In the genomic region with DNA sequence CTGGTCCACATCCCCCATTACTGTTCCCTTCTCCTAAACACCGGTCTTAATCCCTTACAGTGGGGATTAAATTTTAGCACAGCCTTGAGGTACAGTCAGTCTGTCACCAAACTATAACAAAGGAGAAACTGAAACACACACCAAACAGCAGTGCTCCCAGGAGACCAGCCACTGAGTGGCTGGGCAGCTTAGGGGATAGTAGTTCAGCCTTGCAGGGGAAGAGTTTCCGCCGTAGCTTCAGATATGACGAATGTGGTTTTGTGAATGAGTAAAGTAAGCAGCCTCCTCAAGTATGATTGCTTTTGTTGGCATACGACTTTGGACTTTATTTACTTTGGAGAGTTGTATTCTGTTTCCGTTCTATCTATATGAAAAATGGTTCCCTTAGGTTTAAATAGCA, we compare ENCODE assay signal across 17 mouse cellular contexts.
A peak's percentile ranks its signal among the peaks of the same experiment; 100 is the strongest.
DNase-seq lines count a peak whose midpoint lies in the region; ATAC-seq and TF ChIP-seq lines count a peak whose summit lies in the region.
"Had no signal": no experiment of that assay in that cellular context is flagged by ENCODE, and none has a peak within 500 bp of the region (broad histone marks: within the 10 kb centered on the region; RNA-seq: fewer than 3 reads in every experiment).

No protein-coding gene starts in this region.

- peaks cover 13% of the 10 kb centered on the region for H3K4me1 ChIP-seq in kidney, embryonic 15.5 days
- no peaks in the 10 kb centered on the region for H3K4me1 ChIP-seq in kidney, adult 2 months (ENCODE audit: control insufficient read depth, insufficient read depth, low read length)
- H3K4me1 ChIP-seq: intestine, embryonic 15.5 days; liver, embryonic 12.5 days; midbrain, embryonic 12.5 days had no signal

- no peak overlapping the region for H3K9ac ChIP-seq in kidney, embryonic 15.5 days
- H3K9ac ChIP-seq: forebrain, embryonic 15.5 days; heart, embryonic 15.5 days; intestine, embryonic 15.5 days; liver, embryonic 12.5 days; lung, embryonic 15.5 days; midbrain, embryonic 12.5 days had no signal

- no peak for TF ChIP-seq POLR2A in kidney, adult 2 months (IDR thresholded peaks at IDR 0.05; ENCODE audit: low read depth, low read length)

- no peaks in the 10 kb centered on the region for H3K9me3 ChIP-seq in kidney, embryonic 15.5 days (replicated peaks)
- H3K9me3 ChIP-seq: forebrain, embryonic 15.5 days; heart, embryonic 15.5 days; intestine, embryonic 15.5 days; liver, embryonic 12.5 days; lung, embryonic 15.5 days; midbrain, embryonic 12.5 days had no signal

- WGBS in kidney, embryonic 15.5 days: 51% methylated on average over 6 of the region's 6 CpGs
- WGBS in kidney, adult 2 months: 78% methylated on average over 6 of the region's 6 CpGs

- ATAC-seq in kidney, embryonic 15.5 days (replicated peaks; ENCODE audit: low FRiP score): peak; percentile 54; the same call in 1 of the 2 replicates
- ATAC-seq: forebrain, embryonic 15.5 days; intestine, embryonic 15.5 days; liver, embryonic 12.5 days had no signal

- no peak overlapping the region for H3K4me2 ChIP-seq in kidney, embryonic 15.5 days
- H3K4me2 ChIP-seq: forebrain, embryonic 15.5 days; heart, embryonic 15.5 days; intestine, embryonic 15.5 days; liver, embryonic 12.5 days; lung, embryonic 15.5 days; midbrain, embryonic 12.5 days had no signal

- TF ChIP-seq CTCF in kidney, adult 2 months (conservative IDR thresholded peaks at IDR 0.05; ENCODE audit: insufficient read depth, insufficient read length, low read depth, low read length): no peak

- no peak overlapping the region for H3K4me3 ChIP-seq in kidney, embryonic 15.5 days (replicated peaks)
- H3K4me3 ChIP-seq in kidney, adult 2 months (ENCODE audit: insufficient read depth, low read depth, low read length): no peak overlapping the region
- H3K4me3 ChIP-seq: forebrain, embryonic 15.5 days; heart, embryonic 15.5 days; intestine, embryonic 15.5 days; left cerebral cortex, adult 2 months; liver, embryonic 12.5 days; lung, embryonic 15.5 days; midbrain, embryonic 12.5 days had no signal

- no peaks in the 10 kb centered on the region for H3K36me3 ChIP-seq in kidney, embryonic 15.5 days
- H3K36me3 ChIP-seq in kidney, adult 2 months (ENCODE audit: control insufficient read depth, insufficient read depth, low read length): no peaks in the 10 kb centered on the region
- H3K36me3 ChIP-seq: forebrain, embryonic 15.5 days; heart, embryonic 15.5 days; intestine, embryonic 15.5 days; liver, embryonic 12.5 days; lung, embryonic 15.5 days; midbrain, embryonic 12.5 days had no signal

- no peaks in the 10 kb centered on the region for H3K27me3 ChIP-seq in kidney, embryonic 15.5 days
- no peaks in the 10 kb centered on the region for H3K27me3 ChIP-seq in kidney, adult 2 months (replicated peaks; ENCODE audit: control insufficient read depth, insufficient read depth, low read length)
- H3K27me3 ChIP-seq: forebrain, embryonic 15.5 days; heart, embryonic 15.5 days; intestine, embryonic 15.5 days; liver, embryonic 12.5 days; lung, embryonic 15.5 days; midbrain, embryonic 12.5 days had no signal

- DNase-seq in kidney, adult 2 months: no peak
- peak; percentile 16 to 33 for DNase-seq in spleen, adult 18-20 months
- no peak for DNase-seq in spleen, adult 12 weeks (ENCODE audit: low spot score)
- DNase-seq in NIH3T3 (ENCODE audit: low read depth): peak; percentile 1
- DNase-seq in cerebellum, adult 9-10 months: no peak
- no peak for DNase-seq in thymus, postnatal 0 days (ENCODE audit: low spot score)
- DNase-seq: adrenal gland, postnatal 14 days; cerebellum, adult 18-20 months had no signal

- H3K27ac ChIP-seq in kidney, embryonic 15.5 days: no peak overlapping the region
- H3K27ac ChIP-seq in kidney, adult 2 months (ENCODE audit: insufficient read depth, low read depth, low read length): no peak overlapping the region
- H3K27ac ChIP-seq: forebrain, embryonic 15.5 days; heart, embryonic 15.5 days; intestine, embryonic 15.5 days; left cerebral cortex, adult 2 months; liver, embryonic 12.5 days; lung, embryonic 15.5 days; macrophage had no signal

Comparison
In these comparisons a context has a peak if more than half of its experiments do, and no peak if none do; other contexts are left out.
1. DNase-seq: peak in spleen, adult 18-20 months (2 of 2) and NIH3T3 (single experiment); none in kidney, adult 2 months (single experiment), spleen, adult 12 weeks (single experiment), cerebellum, adult 9-10 months (single experiment) and thymus, postnatal 0 days (single experiment).